Mouse (Mus musculus) hindbrain, embryonic 16.5 days (tissue): Measurements from ENCODE around the gene Rplp1. TPM values are rescaled to one million over a fixed set of nuclear protein-coding genes. Genes with fewer than 3 reads are reported as not detected.

Experiments
- ATAC-seq: fragments of 200-750 bp; cut with Nextera tagmentation; 2 replicates; pipeline ENCODE4 v1.8.0; 2017; ENCODE audit warnings: moderate TSS enrichment, moderate library complexity
- H3K27ac ChIP-seq: fragments of 300-500 bp; sonication (generic); 2 replicates; pipeline ENCODE4 v1.5.1; 2014; ENCODE audit warnings: low read depth, mild to moderate bottlenecking, control low read depth, low read length, moderate library complexity
- H3K27me3 ChIP-seq: fragments of 300-500 bp; sonication (generic); replicated peaks from 2 replicates; pipeline ENCODE4 v1.6.1; 2014; ENCODE audit warnings: low read length; ENCODE audit not compliant: control insufficient read depth, insufficient read depth
- H3K36me3 ChIP-seq: fragments of 300-500 bp; sonication (generic); 2 replicates; pipeline ENCODE4 v1.6.1; 2014; ENCODE audit warnings: mild to moderate bottlenecking, low read length, moderate library complexity, mixed read lengths; ENCODE audit not compliant: control insufficient read depth, insufficient read depth
- H3K4me1 ChIP-seq: fragments of 300-500 bp; sonication (generic); 2 replicates; pipeline ENCODE4 v1.6.1; 2014; ENCODE audit warnings: low read depth, low read length; ENCODE audit not compliant: control insufficient read depth, insufficient read depth
- H3K4me2 ChIP-seq: fragments of 300-500 bp; sonication (generic); 2 replicates; pipeline ENCODE4 v1.6.1; 2014; ENCODE audit warnings: mild to moderate bottlenecking, low read length, control low read depth, moderate library complexity
- H3K4me3 ChIP-seq: fragments of 300-500 bp; sonication (generic); 2 replicates; pipeline ENCODE4 v1.5.1; 2014; ENCODE audit warnings: mild to moderate bottlenecking, low read length, control low read depth, moderate library complexity
- H3K9ac ChIP-seq: fragments of 300-500 bp; sonication (generic); 2 replicates; pipeline ENCODE4 v1.6.1; 2014; ENCODE audit warnings: low read depth, mild to moderate bottlenecking, control low read depth, low read length, moderate library complexity
- H3K9me3 ChIP-seq: fragments of 300-500 bp; sonication (generic); 2 replicates; pipeline ENCODE4 v1.6.1; 2014; ENCODE audit warnings: mild to moderate bottlenecking, low read length, moderate library complexity; ENCODE audit not compliant: control insufficient read depth
- WGBS: fragments of 180-500 bp; shearing (Covaris S2); extraction: QIAGEN DNeasy Blood & Tissue Kit; methylation state at CpG from one replicate; pipeline ENCODE4 v1.1.7; 2014; 5-methylcytosine and 5-hydroxymethylcytosine counted together
- polyA plus RNA-seq: library from polyadenylated mRNA; unstranded; fragments of >200 nt; fragmentation: Nextera tagmentation; extraction: Ambion mirVana; gene quantifications from 2 replicates; pipeline ENCODE4 v1.2.1, GENCODE M21; 2015

Rplp1 gene
- polyA plus RNA-seq, 1 experiment from 2014 or later = 928 TPM

GRCm38 (mm10) chr9:61916986-61917385, 2.6 kb upstream of the Rplp1 start:
- Histone ChIP-seq H3K27ac (no peak overlapping the region), H3K4me1 (peaks cover 13% of the 10 kb centered on the region), H3K4me3 (no peak overlapping the region), H3K9me3 (no peaks in the 10 kb centered on the region), H3K4me2 (no peak overlapping the region), H3K36me3 (peaks cover 9% of the 10 kb centered on the region), H3K9ac (no peak overlapping the region), H3K27me3 (no peaks in the 10 kb centered on the region)
- ATAC-seq = no peak
- 95% methylated on average over 3 of the region's 3 CpGs for WGBS

GRCm38 (mm10) chr9:61915393-61916005, 1.2 kb upstream of the Rplp1 start:
- H3K27ac ChIP-seq = no peak overlapping the region; the same call in 1 of the 2 replicates
- 51% methylated on average over 4 of the region's 4 CpGs for WGBS
- H3K4me2 ChIP-seq = peak overlapping the region; percentile 66
- no peak for ATAC-seq
- H3K9me3 ChIP-seq = no peaks in the 10 kb centered on the region
- H3K4me1 ChIP-seq = peaks cover 13% of the 10 kb centered on the region
- H3K27me3 ChIP-seq = no peaks in the 10 kb centered on the region
- H3K9ac ChIP-seq = peak overlapping the region; percentile 73; the same call in 1 of the 2 replicates
- H3K4me3 ChIP-seq = peak overlapping the region; percentile 54
- peaks cover 15% of the 10 kb centered on the region for H3K36me3 ChIP-seq

GRCm38 (mm10) chr9:61914917-61915300, 567 bp upstream of the Rplp1 start:
- no peak for ATAC-seq
- Histone ChIP-seq H3K36me3 (peaks cover 15% of the 10 kb centered on the region), H3K9me3 (no peaks in the 10 kb centered on the region), H3K27me3 (no peaks in the 10 kb centered on the region), H3K4me1 (peaks cover 13% of the 10 kb centered on the region), H3K27ac (peak overlapping the region; percentile 93), H3K4me3 (peak overlapping the region; percentile 54), H3K4me2 (peak overlapping the region; percentile 66), H3K9ac (peak overlapping the region; percentile 73)
- WGBS = 4% methylated on average over 13 of the region's 13 CpGs

GRCm38 (mm10) chr9:61911300-61912128, 2.8 kb downstream of the Rplp1 start:
- ATAC-seq = no peak
- Histone ChIP-seq H3K4me3 (no peak overlapping the region), H3K27ac (no peak overlapping the region), H3K9ac (no peak overlapping the region), H3K36me3 (peaks cover 15% of the 10 kb centered on the region), H3K9me3 (no peaks in the 10 kb centered on the region), H3K27me3 (no peaks in the 10 kb centered on the region), H3K4me1 (peaks cover 13% of the 10 kb centered on the region), H3K4me2 (no peak overlapping the region)
- 65% methylated on average over 6 of the region's 6 CpGs for WGBS

- peaks cover 15% of the 10 kb centered on the region for H3K36me3 ChIP-seq
- peaks cover 13% of the 10 kb centered on the region for H3K4me1 ChIP-seq
- no peaks in the 10 kb centered on the region for H3K27me3 ChIP-seq
- H3K4me3 ChIP-seq = no peak overlapping the region
- ATAC-seq = no peak
- H3K9me3 ChIP-seq = no peaks in the 10 kb centered on the region
- H3K9ac ChIP-seq = no peak overlapping the region
- no peak overlapping the region for H3K4me2 ChIP-seq
- no peak overlapping the region for H3K27ac ChIP-seq
- 48% methylated on average over 20 of the region's 20 CpGs for WGBS
These were observed 3.7 kb downstream of the Rplp1 start for GRCm38 (mm10) chr9:61910526-61911256.

- no peaks in the 10 kb centered on the region for H3K9me3 ChIP-seq
- peaks cover 11% of the 10 kb centered on the region for H3K4me1 ChIP-seq
- H3K27ac ChIP-seq = no peak overlapping the region
- 95% methylated on average over 1 of the region's 1 CpGs for WGBS
- H3K4me2 ChIP-seq = no peak overlapping the region
- no peaks in the 10 kb centered on the region for H3K27me3 ChIP-seq
- ATAC-seq = no peak
- no peak overlapping the region for H3K9ac ChIP-seq
- peaks cover 15% of the 10 kb centered on the region for H3K36me3 ChIP-seq
- H3K4me3 ChIP-seq = no peak overlapping the region
These were observed 4.7 kb downstream of the Rplp1 start for GRCm38 (mm10) chr9:61909633-61910032.

- WGBS = 85% methylated on average over 11 of the region's 11 CpGs
- Histone ChIP-seq H3K9ac (no peak overlapping the region), H3K27me3 (no peaks in the 10 kb centered on the region), H3K4me1 (peaks cover 11% of the 10 kb centered on the region), H3K4me3 (no peak overlapping the region), H3K27ac (no peak overlapping the region), H3K36me3 (peaks cover 15% of the 10 kb centered on the region), H3K9me3 (no peaks in the 10 kb centered on the region), H3K4me2 (no peak overlapping the region)
- no peak for ATAC-seq
These were observed 5.4 kb downstream of the Rplp1 start for GRCm38 (mm10) chr9:61908832-61909407.

GRCm38 (mm10) chr9:61908341-61908740, 6.0 kb downstream of the Rplp1 start:
- Histone ChIP-seq H3K4me3 (no peak overlapping the region), H3K27me3 (no peaks in the 10 kb centered on the region), H3K36me3 (peaks cover 15% of the 10 kb centered on the region), H3K9me3 (no peaks in the 10 kb centered on the region), H3K9ac (no peak overlapping the region), H3K4me1 (peaks cover 7% of the 10 kb centered on the region), H3K27ac (no peak overlapping the region), H3K4me2 (no peak overlapping the region)
- ATAC-seq = no peak
- WGBS = 84% methylated on average over 3 of the region's 3 CpGs
